Mouse (Mus musculus): ENCODE data around the gene Mybphl. TPM values are rescaled to one million over a fixed set of nuclear protein-coding genes. Genes with fewer than 3 reads are reported as not detected.
A peak's percentile ranks its signal among the peaks of the same experiment; 100 is the strongest.

Gene Mybphl
- polyA plus RNA-seq, 1 experiment: 0.06 TPM

DNA sequence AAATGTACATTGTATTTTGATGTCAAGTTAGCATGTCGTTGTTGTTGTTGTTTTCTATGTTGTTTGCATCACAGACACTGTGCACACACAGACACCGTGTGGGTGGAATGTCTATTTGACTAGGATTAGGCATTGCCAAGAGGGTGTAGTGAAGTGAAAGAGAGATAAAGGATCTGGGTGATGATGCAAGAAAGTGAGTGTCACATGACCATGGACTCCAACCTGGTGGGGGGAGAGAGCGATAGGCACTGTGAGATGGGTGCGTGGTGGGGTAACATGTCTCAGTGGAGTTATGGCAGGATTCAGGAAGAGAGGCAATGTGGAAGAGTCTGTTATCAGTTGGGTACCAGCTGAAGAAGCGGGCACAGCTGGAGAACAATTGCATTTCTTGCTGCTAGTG lies 4.0 kb downstream of the Mybphl start:
- Histone ChIP-seq H3K27ac (ENCODE audit: insufficient read depth, low read depth, low read length) (no peak overlapping the region), H3K27me3 (replicated peaks; ENCODE audit: control insufficient read depth, insufficient read depth, low read length) (no peaks in the 10 kb centered on the region), H3K4me1 (ENCODE audit: control insufficient read depth, insufficient read depth, low read length) (no peaks in the 10 kb centered on the region), H3K36me3 (ENCODE audit: control insufficient read depth, insufficient read depth, low read length) (no peaks in the 10 kb centered on the region), H3K4me3 (ENCODE audit: insufficient read depth, low read depth, low read length) (no peak overlapping the region)
- no peak for TF ChIP-seq CTCF (conservative IDR thresholded peaks at IDR 0.05; ENCODE audit: insufficient read depth, insufficient read length, low read depth, low read length)
- TF ChIP-seq POLR2A (IDR thresholded peaks at IDR 0.05; ENCODE audit: low read depth, low read length): no peak
- DNase-seq: no peak
- 86% methylated on average over 5 of the region's 5 CpGs for WGBS

DNA sequence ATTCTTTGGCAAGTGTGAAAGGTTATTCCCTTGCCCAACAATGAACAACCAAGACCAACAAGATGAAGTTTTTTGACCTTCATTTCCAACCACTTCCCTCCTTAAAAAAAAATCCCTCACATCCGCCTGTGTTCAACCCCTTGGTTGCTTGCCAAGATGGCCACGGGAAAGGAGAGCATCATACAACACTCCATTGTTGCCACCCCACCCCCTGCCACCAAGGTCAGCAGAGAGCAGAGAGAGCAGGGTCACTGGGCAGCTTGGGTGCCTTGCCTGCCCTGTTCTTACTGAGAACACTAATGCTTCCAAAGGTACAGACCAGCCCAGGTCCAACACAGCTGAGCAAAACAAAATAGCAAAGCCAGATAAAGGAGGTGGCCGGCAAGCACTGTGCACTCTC lies 7.6 kb downstream of the Mybphl start:
- 48% methylated on average over 3 of the region's 3 CpGs for WGBS
- no peak overlapping the region for H3K27ac ChIP-seq (ENCODE audit: insufficient read depth, low read depth, low read length)
- H3K27me3 ChIP-seq (replicated peaks; ENCODE audit: control insufficient read depth, insufficient read depth, low read length): no peaks in the 10 kb centered on the region
- H3K36me3 ChIP-seq (ENCODE audit: control insufficient read depth, insufficient read depth, low read length): no peaks in the 10 kb centered on the region
- TF ChIP-seq CTCF (conservative IDR thresholded peaks at IDR 0.05; ENCODE audit: insufficient read depth, insufficient read length, low read depth, low read length) (no peak), POLR2A (IDR thresholded peaks at IDR 0.05; ENCODE audit: low read depth, low read length) (no peak)
- H3K4me1 ChIP-seq (ENCODE audit: control insufficient read depth, insufficient read depth, low read length): no peaks in the 10 kb centered on the region
- DNase-seq: peak; percentile 9
- no peak overlapping the region for H3K4me3 ChIP-seq (ENCODE audit: insufficient read depth, low read depth, low read length)

DNA sequence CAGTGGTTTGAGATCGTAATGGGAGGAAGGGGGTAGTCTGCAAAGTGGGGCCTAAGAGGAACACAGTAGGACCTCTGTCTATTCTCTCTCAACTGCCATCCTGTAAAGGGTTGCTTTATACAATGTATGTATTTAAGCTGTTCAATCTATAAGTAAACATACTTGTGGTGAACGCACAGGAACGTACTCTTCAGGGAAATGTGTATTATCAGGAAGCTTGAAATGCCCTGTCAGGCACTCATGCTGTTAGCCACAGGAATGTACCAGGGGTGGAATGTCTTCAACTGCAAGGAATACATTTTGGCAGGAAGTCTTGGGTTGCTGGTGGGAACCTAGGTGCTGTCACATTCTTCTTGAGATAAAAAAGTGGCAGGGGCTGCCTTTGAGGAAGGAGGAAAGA lies 8.0 kb downstream of the Mybphl start:
- Histone ChIP-seq H3K27ac (ENCODE audit: insufficient read depth, low read depth, low read length) (no peak overlapping the region), H3K36me3 (ENCODE audit: control insufficient read depth, insufficient read depth, low read length) (no peaks in the 10 kb centered on the region), H3K4me3 (ENCODE audit: insufficient read depth, low read depth, low read length) (no peak overlapping the region), H3K27me3 (replicated peaks; ENCODE audit: control insufficient read depth, insufficient read depth, low read length) (no peaks in the 10 kb centered on the region), H3K4me1 (ENCODE audit: control insufficient read depth, insufficient read depth, low read length) (no peaks in the 10 kb centered on the region)
- TF ChIP-seq CTCF (conservative IDR thresholded peaks at IDR 0.05; ENCODE audit: insufficient read depth, insufficient read length, low read depth, low read length): no peak
- TF ChIP-seq POLR2A (IDR thresholded peaks at IDR 0.05; ENCODE audit: low read depth, low read length): no peak
- no peak for DNase-seq
- 87% methylated on average over 3 of the region's 3 CpGs for WGBS

DNA sequence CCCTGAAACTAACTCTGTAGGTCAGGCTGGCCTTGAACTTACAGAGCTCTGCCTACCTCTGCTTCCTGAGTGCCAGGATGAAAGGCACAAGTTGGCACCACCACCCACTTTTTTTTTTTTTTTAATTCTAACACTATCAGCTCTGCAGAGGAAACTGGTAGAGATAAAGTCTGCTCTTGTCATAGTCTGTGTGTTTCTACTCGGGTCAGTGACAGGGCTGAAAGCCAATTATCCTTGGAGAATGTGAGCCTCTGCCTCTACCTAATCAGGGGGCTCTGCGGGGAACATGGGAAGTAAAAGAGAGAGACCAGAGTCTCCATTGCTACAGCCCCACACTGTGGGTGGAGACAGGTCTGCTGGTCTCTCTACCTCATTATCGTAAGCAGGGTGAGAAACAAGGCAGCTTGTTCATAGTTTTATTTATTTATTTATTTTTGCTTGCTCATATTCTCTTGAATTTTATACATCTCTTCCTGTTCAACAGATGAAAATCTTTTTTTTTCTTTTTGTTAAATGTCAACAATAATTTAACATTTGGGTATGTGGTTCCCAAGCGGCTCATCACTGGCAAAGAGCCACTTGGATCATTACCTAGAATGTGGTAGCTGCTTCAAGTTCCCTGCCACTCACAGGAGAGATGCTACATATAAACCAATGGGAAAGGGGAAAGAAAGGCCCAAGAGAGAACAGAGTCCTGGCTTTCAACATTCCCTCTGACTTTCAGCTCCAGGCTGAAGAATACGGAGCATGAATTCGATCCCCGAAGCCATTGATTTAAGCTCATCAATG lies 14.4 kb downstream of the Mybphl start:
- no peaks in the 10 kb centered on the region for H3K27me3 ChIP-seq (replicated peaks; ENCODE audit: control insufficient read depth, insufficient read depth, low read length)
- H3K4me1 ChIP-seq (ENCODE audit: control insufficient read depth, insufficient read depth, low read length): peaks cover 3% of the 10 kb centered on the region; the same call in 1 of the 2 replicates
- TF ChIP-seq CTCF (conservative IDR thresholded peaks at IDR 0.05; ENCODE audit: insufficient read depth, insufficient read length, low read depth, low read length): no peak
- TF ChIP-seq POLR2A (IDR thresholded peaks at IDR 0.05; ENCODE audit: low read depth, low read length): no peak
- WGBS: 89% methylated on average over 7 of the region's 7 CpGs
- no peaks in the 10 kb centered on the region for H3K36me3 ChIP-seq (ENCODE audit: control insufficient read depth, insufficient read depth, low read length)
- no peak for DNase-seq
- H3K27ac ChIP-seq (ENCODE audit: insufficient read depth, low read depth, low read length): no peak overlapping the region
- H3K4me3 ChIP-seq (ENCODE audit: insufficient read depth, low read depth, low read length): no peak overlapping the region

DNA sequence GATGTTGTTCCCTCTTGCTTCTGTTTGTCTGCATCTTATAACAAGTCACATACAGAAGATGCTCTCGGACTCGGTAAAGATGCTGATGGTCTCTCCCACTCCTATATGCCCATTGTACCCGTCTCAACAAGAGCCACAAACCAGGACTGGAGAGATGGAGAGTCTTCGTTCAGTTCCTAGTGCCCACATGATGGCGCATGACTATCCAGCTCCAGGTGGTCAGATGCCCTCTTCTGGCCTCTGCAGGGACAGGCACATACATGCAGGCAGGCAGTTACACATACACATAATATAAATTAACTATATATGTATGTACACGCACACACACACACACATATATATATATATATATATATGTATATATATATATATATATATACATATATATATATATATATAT lies 16.0 kb downstream of the Mybphl start:
- H3K27me3 ChIP-seq (replicated peaks; ENCODE audit: control insufficient read depth, insufficient read depth, low read length): no peaks in the 10 kb centered on the region
- H3K4me3 ChIP-seq (ENCODE audit: insufficient read depth, low read depth, low read length): no peak overlapping the region
- H3K27ac ChIP-seq (ENCODE audit: insufficient read depth, low read depth, low read length): no peak overlapping the region
- TF ChIP-seq POLR2A (IDR thresholded peaks at IDR 0.05; ENCODE audit: low read depth, low read length): no peak
- TF ChIP-seq CTCF (conservative IDR thresholded peaks at IDR 0.05; ENCODE audit: insufficient read depth, insufficient read length, low read depth, low read length): peak; percentile 70
- 79% methylated on average over 6 of the region's 6 CpGs for WGBS
- H3K4me1 ChIP-seq (ENCODE audit: control insufficient read depth, insufficient read depth, low read length): peaks cover 3% of the 10 kb centered on the region; the same call in 1 of the 2 replicates
- no peaks in the 10 kb centered on the region for H3K36me3 ChIP-seq (ENCODE audit: control insufficient read depth, insufficient read depth, low read length)
- DNase-seq: peak; percentile 26

DNA sequence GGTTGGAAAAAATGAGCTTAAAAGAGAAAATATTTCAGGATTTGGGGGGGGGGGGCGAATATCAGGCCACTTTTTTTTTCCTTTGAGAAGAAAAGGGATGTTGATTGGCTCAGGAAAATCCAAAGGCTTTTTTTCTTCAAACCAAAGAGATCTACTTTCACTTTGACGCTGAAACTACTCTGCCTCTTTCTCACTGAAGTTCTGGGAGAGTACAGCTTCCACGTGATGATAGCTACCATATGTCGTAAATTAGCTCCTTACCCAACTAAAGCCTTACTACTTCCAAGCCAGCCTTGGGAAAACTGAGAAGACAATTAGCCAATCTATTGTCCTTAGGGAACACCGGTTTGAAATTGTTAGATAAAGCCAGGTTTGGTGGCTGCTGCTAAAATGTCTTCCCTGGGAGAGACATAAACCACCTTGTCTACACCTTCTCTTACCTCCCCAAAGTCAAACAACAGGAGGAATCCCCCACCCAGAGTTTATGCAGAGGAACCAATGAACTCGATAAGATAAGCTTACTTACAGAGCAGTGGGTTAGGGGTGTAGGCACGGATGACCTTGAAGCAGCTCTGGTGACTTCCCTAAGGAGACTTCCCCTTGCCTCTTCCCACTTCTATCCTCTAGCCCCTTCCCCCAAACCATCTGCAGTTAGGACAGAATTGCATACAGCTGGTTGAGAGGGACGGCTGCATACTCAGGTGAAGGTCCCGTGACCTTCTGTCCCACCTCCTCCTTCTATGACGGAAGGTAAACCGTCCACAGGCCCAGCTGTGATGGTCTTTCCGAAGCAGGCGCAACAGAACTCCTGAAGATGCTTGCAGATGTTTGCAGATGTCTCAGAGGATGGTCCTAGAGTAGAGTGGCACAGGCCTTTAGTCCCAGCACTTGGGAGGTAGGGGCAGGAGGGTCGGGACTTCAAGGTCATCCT lies 17.5 kb downstream of the Mybphl start:
- Histone ChIP-seq H3K27ac (ENCODE audit: insufficient read depth, low read depth, low read length) (no peak overlapping the region), H3K4me3 (ENCODE audit: insufficient read depth, low read depth, low read length) (no peak overlapping the region), H3K4me1 (ENCODE audit: control insufficient read depth, insufficient read depth, low read length) (peaks cover 3% of the 10 kb centered on the region; the same call in 1 of the 2 replicates), H3K27me3 (replicated peaks; ENCODE audit: control insufficient read depth, insufficient read depth, low read length) (no peaks in the 10 kb centered on the region), H3K36me3 (ENCODE audit: control insufficient read depth, insufficient read depth, low read length) (no peaks in the 10 kb centered on the region)
- no peak for DNase-seq
- WGBS: 77% methylated on average over 14 of the region's 14 CpGs
- no peak for TF ChIP-seq POLR2A (IDR thresholded peaks at IDR 0.05; ENCODE audit: low read depth, low read length)
- no peak for TF ChIP-seq CTCF (conservative IDR thresholded peaks at IDR 0.05; ENCODE audit: insufficient read depth, insufficient read length, low read depth, low read length)
